Mouse (Mus musculus): ENCODE results near the gene AK157302.
"Not testable (repeated sequence)": the region's sequence is repeated elsewhere in the genome, so short reads cannot be mapped to it uniquely, and the experiment has no call there.

AK157302 gene

GRCm38 (mm10) chr13:21495080-21495479, at the start of gene AK157302:
AK157302 (plus strand) TSS chr13:21495223.
- no peak for DNase-seq (ENCODE audit: low spot score)

GRCm38 (mm10) chr13:21446796-21447195, 48.2 kb upstream of the AK157302 start:
- no peak for DNase-seq (ENCODE audit: low spot score)

- DNase-seq (ENCODE audit: low spot score): peak; percentile 58
Observed at GRCm38 (mm10) chr13:21447856-21448614, 47.0 kb upstream of the AK157302 start.

DNA sequence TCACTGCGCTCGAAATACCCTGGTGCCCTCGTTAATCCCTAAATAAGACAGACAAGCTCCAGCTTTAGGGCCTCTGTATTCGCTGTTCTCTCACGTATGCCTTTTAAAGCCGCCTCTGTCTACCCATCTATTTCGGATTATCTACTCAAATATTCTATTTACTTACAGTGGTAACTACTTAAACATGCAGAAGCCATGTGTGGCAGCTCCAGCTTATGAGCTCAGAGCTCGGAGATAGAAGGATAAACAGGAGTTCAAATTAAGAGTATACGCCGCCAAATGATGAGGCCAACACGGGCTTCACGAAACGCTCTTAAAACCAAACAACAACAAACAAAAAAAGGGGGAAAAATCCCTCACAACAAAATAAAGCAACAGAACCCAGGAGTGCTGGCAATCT, 42.0 kb upstream of the AK157302 start:
- no peak for DNase-seq (ENCODE audit: low spot score)

- peak; percentile 88 for DNase-seq (ENCODE audit: low spot score)
Observed at GRCm38 (mm10) chr13:21453449-21453848, 41.6 kb upstream of the AK157302 start, which contains the start of gene Zscan26. Zscan26 (minus strand) TSS chr13:21453730.

GRCm38 (mm10) chr13:21454133-21454532, 40.9 kb upstream of the AK157302 start:
- DNase-seq (ENCODE audit: low spot score): peak; percentile 55

GRCm38 (mm10) chr13:21456347-21456746, 38.7 kb upstream of the AK157302 start:
- DNase-seq (ENCODE audit: low spot score): peak; percentile 71

DNA sequence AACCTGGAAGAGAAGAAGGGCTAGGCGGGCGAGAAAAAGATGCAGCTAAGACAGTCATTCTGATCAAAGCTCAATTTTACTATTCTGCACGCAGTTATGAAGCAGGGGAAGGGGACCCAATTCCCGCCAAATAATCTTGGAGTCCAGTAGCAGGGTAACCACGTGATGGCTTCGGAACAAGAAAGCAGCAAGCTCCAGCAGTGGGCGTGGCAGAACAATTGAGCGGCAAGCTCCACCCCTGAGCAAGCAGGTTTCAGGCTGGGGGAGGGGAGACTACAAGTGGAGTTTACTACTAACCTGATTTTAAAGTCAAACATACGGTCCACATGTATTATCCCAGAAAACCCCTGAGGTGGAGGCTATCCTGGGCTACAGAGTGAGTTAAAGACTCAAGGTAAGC, 32.5 kb upstream of the AK157302 start:
- not testable (repeated sequence) for DNase-seq (ENCODE audit: low spot score)

DNA sequence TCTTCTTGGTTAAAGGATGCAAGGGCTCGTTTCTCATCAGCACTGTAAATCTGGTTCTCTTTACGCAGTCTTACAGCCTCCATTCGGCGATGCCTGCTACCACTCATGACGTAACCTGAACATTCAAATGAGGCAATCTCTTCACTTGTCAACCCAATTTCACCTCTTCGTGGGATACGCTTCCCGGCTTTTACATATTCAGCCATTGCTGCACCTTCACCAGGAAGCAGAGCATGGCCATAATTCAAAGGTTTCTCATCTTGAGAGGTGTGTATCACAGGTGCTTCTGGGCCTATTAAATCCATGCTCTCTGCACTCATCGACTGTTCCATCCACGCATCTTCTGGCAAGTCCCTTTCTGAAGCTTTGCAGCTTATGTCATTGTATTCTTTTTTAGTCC, 27.7 kb upstream of the AK157302 start:
- no peak for DNase-seq (ENCODE audit: low spot score)

DNA sequence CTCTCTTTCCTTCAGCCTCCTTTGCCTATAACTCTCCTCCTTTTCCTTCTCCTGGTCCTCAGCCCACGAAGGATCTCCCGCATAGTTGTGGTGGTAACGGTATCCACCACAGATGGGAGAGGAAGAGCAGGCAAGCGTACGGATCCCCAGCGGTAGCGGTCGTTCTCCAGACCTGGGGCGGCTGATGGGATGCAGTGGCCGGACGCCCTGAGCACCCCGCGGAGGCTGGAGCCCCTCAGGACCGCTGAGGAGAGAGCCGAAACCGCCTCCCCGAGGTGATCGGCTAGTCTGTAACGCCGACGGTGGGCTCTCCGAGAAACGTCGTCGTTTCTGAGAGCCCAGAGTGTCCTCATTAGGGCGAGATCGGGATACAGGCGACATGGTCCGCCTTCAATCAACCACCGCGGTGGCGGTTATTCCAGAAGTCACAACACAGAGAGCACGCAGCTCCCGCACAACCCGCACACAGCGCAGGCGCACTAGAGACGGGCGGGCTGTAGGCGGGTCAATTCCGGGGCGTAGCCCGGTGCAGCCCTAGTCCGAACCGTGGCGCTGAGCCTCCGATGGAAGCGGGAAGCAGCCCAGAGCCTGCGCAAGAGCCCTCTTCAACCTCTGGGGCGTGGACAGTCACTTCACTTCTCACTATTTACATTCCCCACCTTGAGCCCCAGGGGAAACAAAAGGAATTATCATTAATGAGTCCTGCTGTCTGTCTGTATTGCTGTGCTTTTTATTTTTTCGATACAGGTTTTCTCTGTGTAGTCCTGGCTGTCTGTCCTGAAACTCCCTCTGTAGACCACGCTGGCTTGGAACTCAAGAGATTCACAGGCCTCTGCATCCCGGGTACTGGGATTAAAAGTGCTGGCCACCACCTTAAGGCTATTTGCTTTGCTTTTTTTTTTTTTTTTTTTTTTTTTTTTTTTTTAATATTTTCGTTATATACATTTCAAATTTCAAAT, 26.7 kb upstream of the AK157302 start, which contains the start of gene Nkapl:
Nkapl (minus strand) TSS at position 449 of the 959 bp plus-strand sequence.
- DNase-seq (ENCODE audit: low spot score): peak; percentile 90

DNA sequence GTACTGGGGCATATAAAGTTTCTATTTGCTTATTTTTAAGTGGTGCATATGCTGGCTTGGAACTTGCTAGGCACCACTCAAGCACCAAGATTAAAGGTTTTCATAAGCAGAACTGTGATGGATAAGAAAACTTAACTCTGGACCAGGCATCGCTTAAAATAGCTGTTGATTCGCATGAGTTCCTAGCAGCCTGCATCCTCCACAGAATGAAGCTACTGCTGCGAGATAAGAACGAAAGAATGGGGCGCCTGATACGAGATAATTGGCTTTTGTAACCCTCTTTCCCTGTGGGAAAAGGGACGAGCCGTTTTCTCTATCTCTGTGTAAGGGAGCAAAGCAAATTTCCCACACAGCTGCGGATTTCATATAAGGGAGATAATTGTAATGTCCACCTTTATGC, 25.9 kb upstream of the AK157302 start:
- no peak for DNase-seq (ENCODE audit: low spot score)

- no peak for DNase-seq (ENCODE audit: low spot score)
Observed at GRCm38 (mm10) chr13:21472427-21472826, 22.6 kb upstream of the AK157302 start.

DNA sequence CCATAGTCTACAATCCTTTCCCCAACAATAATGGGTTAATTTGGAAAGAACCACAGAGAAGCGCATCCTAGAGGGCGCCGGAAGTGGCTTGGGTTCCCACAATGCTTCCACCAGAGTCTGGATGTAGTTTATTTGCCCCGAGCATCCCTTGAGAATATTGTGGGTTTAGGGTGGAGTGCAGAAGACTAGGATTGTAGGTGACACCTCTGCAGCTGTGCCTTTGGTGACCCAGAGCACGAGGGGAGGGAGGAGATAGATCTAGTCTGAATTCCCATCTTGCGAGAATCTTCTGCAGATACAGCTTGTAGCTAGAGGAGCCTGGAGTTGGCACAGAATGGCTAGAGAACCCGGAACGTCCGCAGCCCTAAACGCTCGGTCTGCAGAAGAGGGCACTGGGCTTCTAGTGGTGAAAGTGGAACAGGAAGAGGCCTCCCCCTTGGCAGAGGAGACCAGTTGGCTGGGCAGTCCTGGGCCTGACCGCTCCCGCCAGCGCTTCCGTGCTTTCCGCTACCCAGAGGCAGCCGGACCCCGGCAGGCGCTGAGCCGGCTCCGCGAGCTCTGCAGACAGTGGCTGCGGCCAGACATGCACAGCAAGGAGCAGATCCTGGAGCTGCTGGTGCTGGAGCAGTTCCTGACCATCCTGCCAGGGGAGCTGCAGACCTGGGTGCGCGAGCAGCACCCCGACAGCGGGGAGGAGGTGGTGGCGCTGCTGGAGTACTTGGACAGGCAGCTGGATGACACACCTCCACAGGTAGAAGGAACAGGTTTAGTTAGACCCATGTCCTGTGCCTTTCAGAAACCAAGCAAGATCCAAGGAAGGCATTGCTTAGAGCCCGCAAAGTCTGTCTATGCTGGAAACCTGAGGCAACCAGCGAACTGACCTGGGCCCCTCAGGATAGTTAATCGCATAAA, 16.0 kb upstream of the AK157302 start, which contains the start of the genes Zkscan4 and Gm10065:
Zkscan4 (plus strand) TSS at position 149 of the 912 bp plus-strand sequence.
Gm10065 (minus strand) TSS at position 683 of the 912 bp plus-strand sequence.
- DNase-seq (ENCODE audit: low spot score): peak; percentile 56

DNA sequence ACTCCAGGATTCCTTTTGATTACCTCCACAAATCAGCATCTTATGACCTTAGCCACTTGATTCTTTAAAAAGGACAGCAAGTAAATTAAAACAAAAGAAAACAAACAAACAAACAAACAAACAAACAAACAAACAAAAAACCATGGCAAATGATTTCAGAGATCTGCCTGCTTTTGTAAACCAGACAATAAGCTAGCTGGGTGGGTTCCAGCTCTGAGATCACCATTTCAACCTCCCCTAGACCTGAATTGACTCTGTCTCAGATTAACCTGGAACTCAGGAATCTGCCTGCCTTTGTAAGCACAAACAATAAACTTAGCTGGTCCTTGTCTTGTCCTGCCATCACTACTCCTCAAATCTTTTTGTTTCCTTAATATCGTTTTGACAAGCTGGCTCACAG, 8.1 kb upstream of the AK157302 start:
- DNase-seq (ENCODE audit: low spot score): no peak

DNA sequence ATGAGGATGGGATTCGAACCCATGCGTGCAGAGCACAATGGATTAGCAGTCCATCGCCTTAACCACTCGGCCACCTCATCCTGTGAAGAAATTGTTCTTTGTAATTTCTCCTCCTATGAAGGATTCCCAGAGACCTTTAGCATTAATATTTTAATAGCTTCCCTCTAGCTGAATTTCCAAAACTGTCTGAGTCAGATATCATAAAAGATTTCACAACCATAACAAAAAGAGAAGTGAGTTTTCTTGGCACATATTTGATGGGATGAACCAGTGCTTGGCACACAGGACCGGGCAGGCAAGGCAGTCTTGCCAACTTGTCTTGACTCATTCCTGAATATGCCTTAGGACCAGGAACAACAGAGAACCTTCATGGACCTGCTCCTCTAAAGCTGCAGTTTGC, 2.2 kb upstream of the AK157302 start:
- DNase-seq (ENCODE audit: low spot score): no peak

DNA sequence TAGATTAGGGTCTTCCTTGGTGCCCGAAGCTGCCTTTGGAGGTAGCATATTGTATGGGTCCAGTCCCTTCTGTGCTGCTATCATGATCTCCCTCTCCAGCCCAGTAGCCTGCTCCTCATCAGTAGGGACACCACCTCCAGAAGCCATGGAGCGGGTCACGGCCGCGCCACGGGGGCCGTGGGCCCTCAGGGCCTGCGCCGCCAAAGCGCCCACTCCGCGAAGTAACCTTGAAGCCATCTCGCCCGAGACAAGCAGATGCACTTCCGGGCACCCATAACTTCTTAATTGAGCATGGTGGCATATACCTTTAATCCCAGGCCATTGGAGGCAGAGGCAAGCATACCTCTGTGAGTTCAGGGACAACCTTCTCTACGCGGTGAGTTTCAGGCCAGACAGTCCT, 6.2 kb downstream of the AK157302 start, which contains the start of gene Gm11273:
Gm11273 (minus strand) TSS at position 237 of the 400 bp plus-strand sequence.
- DNase-seq (ENCODE audit: low spot score): not testable (repeated sequence)

DNA sequence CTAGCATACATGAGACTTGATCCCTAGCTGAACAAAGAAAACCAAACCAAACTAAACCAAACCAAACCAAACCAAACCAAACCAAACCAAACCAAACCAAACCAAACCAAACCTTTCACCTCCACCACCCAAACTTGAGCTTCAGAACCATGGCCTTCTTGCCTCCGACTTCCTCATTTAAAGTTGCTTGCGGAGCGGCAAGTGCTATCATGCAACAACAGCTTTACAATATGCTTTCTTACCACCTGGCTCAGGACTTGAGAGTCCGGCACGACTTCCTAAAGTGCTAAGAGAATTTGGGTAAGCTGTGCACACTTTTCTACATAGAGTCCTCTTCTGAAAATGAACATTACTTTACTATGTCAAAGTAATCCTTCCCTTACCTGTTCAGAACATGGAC, 7.3 kb downstream of the AK157302 start:
- DNase-seq (ENCODE audit: low spot score): no peak

DNA sequence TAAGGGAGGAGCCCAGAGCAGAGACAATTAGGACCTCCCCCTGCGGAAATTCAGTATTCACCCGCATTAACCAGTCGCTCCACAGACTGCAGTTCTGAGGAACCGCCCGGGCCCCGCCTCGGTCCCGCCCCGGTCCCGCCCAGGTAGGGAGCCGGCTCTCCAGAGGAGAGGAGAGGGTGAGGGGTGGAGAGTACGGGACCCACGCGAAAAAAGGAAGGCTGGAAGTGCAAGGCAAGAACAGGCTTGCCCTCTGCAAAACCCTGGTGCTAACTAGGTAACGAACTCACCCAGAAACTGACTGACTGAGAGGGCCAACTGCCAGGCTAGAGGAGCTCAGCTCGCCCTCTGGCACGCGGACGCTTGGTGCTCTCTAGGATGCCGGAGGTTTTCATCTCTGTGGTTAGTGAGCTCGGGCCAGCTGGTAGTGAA, 11.2 kb downstream of the AK157302 start:
- peak; percentile 92 for DNase-seq (ENCODE audit: low spot score)

GRCm38 (mm10) chr13:21530136-21530535, 35.1 kb downstream of the AK157302 start:
- DNase-seq (ENCODE audit: low spot score): no peak

DNA sequence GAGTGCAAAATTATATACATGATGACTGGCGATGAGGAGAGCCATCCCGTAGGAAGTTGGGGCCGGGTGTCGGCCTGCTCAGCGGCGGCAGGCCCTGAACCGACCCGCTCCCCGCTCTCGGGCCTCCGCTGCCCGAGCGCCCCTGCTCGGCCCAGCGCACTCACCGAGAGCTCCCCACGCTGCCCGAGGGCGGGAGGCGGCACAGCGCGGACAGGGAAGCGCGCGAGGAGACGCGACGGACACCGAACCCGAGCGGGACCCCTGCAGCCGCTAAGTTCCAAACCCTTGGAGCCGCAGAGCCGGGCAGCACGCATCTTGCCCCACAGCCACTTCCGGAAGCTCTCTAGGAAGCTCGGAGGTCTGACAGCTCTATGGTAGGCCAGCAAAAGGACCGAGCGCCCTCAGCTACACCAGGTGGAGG, 35.8 kb downstream of the AK157302 start, which contains the start of gene Zkscan8:
Zkscan8 (minus strand) TSS at position 340 of the 421 bp plus-strand sequence.
- DNase-seq (ENCODE audit: low spot score): peak; percentile 94

GRCm38 (mm10) chr13:21542708-21543107, 47.7 kb downstream of the AK157302 start, which contains the start of gene Olfr1366:
Olfr1366 (minus strand) TSS chr13:21542808.
- no peak for DNase-seq (ENCODE audit: low spot score)
